Mouse (Mus musculus) R1 (cell line): ENCODE measurements around the gene Brpf1.

Source experiments
- DNase-seq: peaks from one replicate; pipeline ENCODE4 v3.0.0-alpha.2; 2018; ENCODE audit warnings: low read depth, low spot score

Brpf1 gene

DNA sequence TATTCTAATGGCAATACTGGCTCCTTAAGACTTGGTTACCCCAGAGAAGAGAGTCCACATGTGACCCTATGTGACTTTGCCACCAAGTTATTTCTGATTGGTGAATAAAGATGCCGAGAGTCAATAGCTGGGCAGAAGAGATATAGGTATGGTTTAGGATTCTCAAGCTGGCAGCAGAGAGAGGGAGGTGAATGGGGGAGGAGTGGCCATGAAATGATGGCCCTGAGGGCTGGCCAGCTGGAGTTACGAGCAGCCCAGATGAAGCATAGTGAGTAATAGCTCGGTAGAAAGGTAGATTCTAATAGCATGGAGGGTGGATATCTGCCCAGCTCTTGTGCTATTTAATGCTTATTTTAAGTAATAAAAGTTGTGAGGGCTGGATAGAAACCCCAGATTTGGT lies 45.9 kb downstream of the Brpf1 start:
- no peak for DNase-seq

DNA sequence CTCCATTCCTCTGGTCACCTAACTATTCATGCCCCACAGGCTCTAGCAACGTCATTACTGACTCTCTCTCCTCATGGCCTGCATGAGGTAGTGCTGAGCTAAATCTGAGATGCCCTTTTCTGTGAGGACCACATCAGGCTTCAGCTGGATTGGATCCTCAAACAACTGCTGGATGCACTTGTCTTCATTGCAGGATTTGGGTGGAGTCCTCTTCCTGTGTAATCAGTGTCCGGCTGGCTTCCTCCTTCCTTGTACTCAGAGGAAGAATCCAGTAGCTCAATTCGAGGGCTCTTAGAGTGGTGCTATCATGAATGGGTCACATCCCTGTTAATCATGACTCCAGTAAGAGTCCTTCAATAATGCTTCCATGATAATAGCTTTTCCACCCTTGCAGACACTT lies 46.8 kb downstream of the Brpf1 start:
- DNase-seq, result no peak

DNA sequence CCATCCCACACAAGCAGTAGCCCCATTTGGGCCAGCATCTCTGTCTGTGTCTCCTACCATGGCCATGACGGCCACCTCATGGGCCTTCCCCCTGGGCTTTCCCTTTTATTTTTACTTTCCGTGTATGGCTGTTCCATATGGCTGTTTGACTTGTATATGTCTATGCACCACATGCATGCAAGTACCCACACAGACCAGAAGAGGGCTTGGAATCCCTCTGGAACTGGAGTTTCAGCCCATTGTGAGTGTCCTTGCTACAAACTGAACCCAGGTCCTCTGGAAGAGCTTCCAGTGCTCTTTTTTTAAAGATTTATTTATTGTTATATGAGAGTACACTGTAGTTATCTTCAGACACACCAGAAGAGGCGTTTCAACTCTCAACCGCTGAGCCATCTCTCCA lies 54.5 kb downstream of the Brpf1 start:
- DNase-seq, result peak; percentile 76

DNA sequence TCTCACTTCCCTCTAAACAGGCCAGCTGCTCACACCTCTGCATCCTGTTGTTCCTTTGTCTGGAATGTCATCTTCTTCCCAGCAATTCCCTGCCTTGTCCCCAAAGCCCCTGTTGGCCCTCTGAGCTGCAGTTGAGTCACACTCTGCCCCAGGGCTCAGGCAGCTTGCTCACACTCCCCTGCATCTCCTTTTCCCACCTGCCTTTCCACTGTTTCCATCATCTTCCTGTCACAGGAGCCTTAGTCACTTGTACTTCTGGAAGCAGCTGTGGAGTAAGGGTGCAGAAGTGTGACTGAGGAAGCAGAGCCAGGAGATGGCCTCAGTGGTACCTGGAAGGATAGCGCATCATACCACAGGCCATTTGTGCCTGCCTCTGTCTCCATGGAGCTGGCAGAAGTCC lies 55.3 kb downstream of the Brpf1 start:
- no peak for DNase-seq

DNA sequence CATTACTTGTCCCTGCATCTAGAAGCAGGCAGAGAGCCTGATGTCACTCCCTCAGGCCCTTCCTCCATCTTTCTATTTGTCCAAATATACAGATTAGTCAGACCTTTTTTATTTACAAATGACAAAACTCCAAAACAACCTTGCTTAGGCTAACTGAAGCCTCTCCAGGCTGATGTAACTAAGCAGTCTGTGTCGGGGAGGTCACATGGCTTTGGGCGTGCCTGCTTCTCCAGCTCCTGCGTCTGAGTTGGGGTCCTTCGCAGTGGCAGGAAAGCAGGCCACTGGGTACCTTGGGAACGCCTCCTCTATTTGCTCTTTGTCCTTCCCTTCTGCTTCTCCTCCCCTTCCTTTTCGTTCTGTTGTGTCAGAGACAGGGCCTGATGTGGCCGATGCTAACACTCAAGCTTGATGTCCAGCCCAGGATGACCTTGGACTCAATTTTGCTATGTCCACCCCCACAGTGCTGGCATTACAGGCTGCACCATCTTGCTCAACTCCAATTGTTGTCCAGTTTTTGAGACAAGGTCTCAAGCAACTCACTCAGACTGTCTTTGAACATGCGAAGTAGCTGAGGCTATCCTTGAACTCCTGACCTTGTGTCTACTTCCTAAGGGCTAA lies 57.7 kb downstream of the Brpf1 start:
- no peak for DNase-seq

DNA sequence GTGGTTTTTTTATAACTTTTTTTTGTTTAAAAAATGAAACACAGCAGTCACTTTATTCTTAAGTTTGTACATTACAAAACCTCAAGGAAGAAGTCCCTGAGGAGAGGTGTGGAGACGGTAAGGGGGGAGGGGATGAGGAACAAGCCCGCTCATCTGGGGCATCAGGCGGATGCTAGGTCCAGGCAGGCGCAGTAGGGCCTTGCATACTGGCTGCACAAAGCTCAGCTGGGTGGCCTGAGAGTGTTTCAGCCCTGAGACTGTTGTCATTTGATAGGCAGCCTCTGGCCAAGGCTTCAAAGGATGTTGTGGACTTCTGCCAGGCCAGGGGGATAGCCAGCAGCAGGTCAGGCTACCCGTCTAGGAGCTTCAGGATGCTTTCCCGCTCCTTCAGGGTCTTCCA lies 59.7 kb downstream of the Brpf1 start:
- peak; percentile 72 for DNase-seq

DNA sequence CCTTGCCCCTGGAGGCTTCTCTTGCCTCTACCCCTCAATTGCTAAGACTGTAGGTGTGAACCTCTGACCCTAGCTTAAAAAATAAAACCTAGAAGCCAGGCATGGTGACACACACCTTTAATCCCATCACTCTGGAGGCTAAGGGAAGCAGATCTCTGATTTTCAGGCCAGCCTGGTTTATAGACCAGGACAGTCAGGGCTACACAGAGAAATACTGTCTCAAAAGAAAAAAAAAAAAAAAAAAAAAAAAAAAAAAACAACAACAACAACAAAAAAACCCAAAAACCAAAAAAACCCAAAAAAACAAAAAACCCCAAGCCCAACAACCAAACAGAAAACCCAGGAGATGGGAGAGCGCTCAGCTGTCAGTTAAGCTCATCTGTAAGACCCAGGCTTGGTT lies 60.6 kb downstream of the Brpf1 start:
- DNase-seq, result no peak

DNA sequence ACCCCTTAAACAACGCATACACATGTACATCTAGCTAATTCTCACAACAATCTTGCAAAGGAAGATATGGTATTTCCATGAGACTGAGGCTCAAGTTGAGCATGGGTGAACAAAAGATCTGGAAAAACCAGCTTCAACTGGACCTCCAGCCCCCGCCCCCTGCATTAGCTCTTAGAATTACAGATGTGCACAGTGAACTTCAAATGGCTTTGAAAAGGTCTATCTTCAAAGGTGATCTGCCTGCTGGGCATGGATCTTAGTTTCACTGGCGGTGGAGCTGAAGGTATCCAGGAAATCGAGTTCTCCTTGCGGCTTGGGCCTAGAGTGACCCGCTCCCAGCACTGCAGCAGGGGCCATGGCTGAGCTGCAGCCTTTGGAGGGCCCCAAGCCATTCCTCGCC lies 61.2 kb downstream of the Brpf1 start:
- DNase-seq, result peak; percentile 89

DNA sequence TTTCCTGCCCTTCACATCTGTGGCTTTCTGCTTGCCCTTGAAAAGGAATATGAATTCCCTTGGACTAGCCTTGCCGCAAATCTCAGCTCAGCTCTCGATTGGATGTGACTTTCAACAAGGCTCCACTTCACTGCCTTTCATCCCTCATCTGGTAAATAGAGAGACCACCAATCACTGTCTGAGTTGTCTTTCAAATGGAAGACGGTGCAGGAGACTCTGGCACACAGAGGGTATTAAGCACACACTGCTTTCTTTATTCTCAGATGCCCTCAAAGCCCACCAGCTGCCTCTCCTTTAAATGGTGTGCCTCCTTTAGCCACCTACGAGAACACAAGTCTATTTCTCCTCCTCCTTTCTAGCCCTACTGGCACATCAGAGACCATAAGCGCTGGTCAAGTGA lies 61.6 kb downstream of the Brpf1 start:
- no peak for DNase-seq

DNA sequence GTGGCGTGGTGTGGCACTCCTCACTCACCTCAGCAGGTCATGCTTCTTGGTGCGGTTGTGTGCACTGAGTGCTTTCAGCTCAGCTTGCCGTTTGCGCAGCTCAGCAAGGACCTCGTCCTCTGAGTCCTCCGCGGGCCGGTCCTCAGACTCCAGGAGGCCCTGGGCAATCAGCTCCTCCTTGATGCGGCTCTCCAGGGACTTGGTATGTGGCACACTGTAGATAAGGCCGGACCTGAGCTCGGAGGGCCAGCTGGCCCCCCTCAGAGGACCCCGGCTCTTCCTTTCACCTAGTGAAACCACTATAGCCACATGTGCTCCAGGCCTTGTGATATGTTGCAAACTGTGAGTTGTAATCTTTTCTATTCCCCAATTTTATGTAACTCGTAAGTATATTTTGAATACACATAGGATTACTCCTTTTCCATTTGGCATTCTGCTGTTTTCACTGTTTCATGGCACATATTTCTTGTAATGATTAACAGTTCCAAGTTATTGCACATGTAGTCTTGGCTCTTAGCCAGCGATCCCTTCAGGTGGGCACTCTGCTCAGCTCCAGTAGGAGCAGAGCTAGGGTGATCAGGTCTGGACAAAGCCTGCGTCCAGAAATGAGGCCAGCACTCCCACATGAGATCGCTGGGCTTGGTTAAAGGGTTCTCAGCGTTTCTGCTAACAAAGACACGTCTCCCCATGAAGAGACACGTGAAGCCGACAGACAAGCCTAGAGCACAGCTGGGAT lies 63.4 kb downstream of the Brpf1 start:
- DNase-seq, result no peak

DNA sequence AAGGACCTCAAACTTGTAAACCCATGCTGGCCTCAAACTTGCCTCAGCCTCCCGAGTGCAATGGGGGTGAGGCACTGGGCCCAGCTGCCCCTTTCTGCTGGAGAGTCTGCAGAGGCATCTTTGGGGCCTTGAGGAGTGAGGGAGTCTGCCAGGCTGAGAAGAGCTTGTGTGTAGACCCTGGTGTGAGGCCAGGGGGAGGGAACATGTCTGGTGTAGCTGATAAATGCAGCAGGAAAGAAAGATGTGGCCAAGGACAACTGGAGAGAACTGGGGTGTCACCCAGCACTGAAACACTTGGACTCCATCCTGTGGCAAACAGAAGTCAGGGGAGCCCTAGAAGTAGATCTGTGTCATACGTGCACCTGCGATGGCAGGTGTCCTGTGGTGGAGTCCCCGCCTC lies 66.6 kb downstream of the Brpf1 start:
- DNase-seq, result no peak
